Mouse (Mus musculus) midbrain, embryonic 11.5 days (tissue): ENCODE results near the gene Lmo2. TPM values are rescaled to one million over a fixed set of nuclear protein-coding genes. Genes with fewer than 3 reads are reported as not detected.

Experiments
- ATAC-seq: fragments of 200-750 bp; cut with Nextera tagmentation; 2 replicates; pipeline ENCODE4 v1.8.0; 2017; ENCODE audit warnings: moderate TSS enrichment, moderate library complexity; ENCODE audit not compliant: low FRiP score
- DNase-seq: peaks from one replicate; pipeline ENCODE4 v3.0.0; 2015; ENCODE audit warnings: low spot score; ENCODE audit errors: missing footprints
- H3K27ac ChIP-seq: fragments of 300-500 bp; sonication (generic); 2 replicates; pipeline ENCODE4 v1.5.1; 2014; ENCODE audit warnings: low read depth, low read length
- H3K27me3 ChIP-seq: fragments of 300-500 bp; sonication (generic); 2 replicates; pipeline ENCODE4 v1.6.1; 2014; ENCODE audit warnings: mild to moderate bottlenecking, low read length, moderate library complexity, mixed read lengths; ENCODE audit not compliant: control insufficient read depth, insufficient read depth
- H3K36me3 ChIP-seq: fragments of 300-500 bp; sonication (generic); 2 replicates; pipeline ENCODE4 v1.6.1; 2014; ENCODE audit warnings: mild to moderate bottlenecking, low read length, moderate library complexity, mixed read lengths; ENCODE audit not compliant: control insufficient read depth, insufficient read depth
- H3K4me1 ChIP-seq: fragments of 300-500 bp; sonication (generic); 2 replicates; pipeline ENCODE4 v1.6.1; 2014; ENCODE audit warnings: low read length; ENCODE audit not compliant: control insufficient read depth, insufficient read depth
- H3K4me2 ChIP-seq: fragments of 300-500 bp; sonication (generic); 2 replicates; pipeline ENCODE4 v1.6.1; 2014; ENCODE audit warnings: mild to moderate bottlenecking, moderate library complexity
- H3K4me3 ChIP-seq: fragments of 300-500 bp; sonication (generic); 2 replicates; pipeline ENCODE4 v1.5.1; 2014; ENCODE audit warnings: low read depth, low read length
- H3K9ac ChIP-seq: fragments of 300-500 bp; sonication (generic); 2 replicates; pipeline ENCODE4 v1.6.1; 2014; ENCODE audit warnings: low read length
- H3K9me3 ChIP-seq: fragments of 300-500 bp; sonication (generic); 2 replicates; pipeline ENCODE4 v1.6.1; 2016; ENCODE audit warnings: low read length; ENCODE audit not compliant: control insufficient read depth
- WGBS: fragments of 180-500 bp; shearing (Covaris S2); extraction: QIAGEN DNeasy Blood & Tissue Kit; methylation state at CpG from one replicate; pipeline ENCODE4 v1.1.7; 2014; 5-methylcytosine and 5-hydroxymethylcytosine counted together
- polyA plus RNA-seq: library from polyadenylated mRNA; unstranded; fragments of >200 nt; fragmentation: Nextera tagmentation; extraction: Ambion mirVana; gene quantifications from 2 replicates; pipeline ENCODE4 v1.2.1, GENCODE M21; 2014

Gene Lmo2
- polyA plus RNA-seq, 1 experiment from 2014 or later: 28.6 TPM

GRCm38 (mm10) chr2:103969437-103970040, 11.8 kb downstream of the Lmo2 start:
- DNase-seq: peak; percentile 96
- peak overlapping the region; percentile 84 for H3K9ac ChIP-seq
- peak overlapping the region; percentile 75 for H3K27ac ChIP-seq
- no peaks in the 10 kb centered on the region for H3K36me3 ChIP-seq
- no peaks in the 10 kb centered on the region for H3K9me3 ChIP-seq
- peak overlapping the region; percentile 74 for H3K4me3 ChIP-seq
- under 1% methylated on average over 40 of the region's 40 CpGs for WGBS
- peaks cover 4% of the 10 kb centered on the region for H3K4me1 ChIP-seq
- ATAC-seq: peak; percentile 82
- H3K4me2 ChIP-seq: peak overlapping the region; percentile 93
- peaks cover 13% of the 10 kb centered on the region for H3K27me3 ChIP-seq

GRCm38 (mm10) chr2:103970041-103970790, 12.4 kb downstream of the Lmo2 start:
- Histone ChIP-seq H3K27ac (peak overlapping the region; percentile 75), H3K4me3 (peak overlapping the region; percentile 74), H3K9ac (peak overlapping the region; percentile 84), H3K27me3 (peaks cover 13% of the 10 kb centered on the region), H3K36me3 (no peaks in the 10 kb centered on the region), H3K4me1 (peaks cover 4% of the 10 kb centered on the region), H3K9me3 (no peaks in the 10 kb centered on the region), H3K4me2 (peak overlapping the region; percentile 93)
- DNase-seq (peak; percentile 96), ATAC-seq (peak; percentile 76)
- under 1% methylated on average over 58 of the region's 79 CpGs for WGBS

- 2% methylated on average over 31 of the region's 32 CpGs for WGBS
- H3K27ac ChIP-seq: no peak overlapping the region; the same call in 1 of the 2 replicates
- ATAC-seq (peak; percentile 39; the same call in 1 of the 2 replicates), DNase-seq (no peak)
- H3K27me3 ChIP-seq: peaks cover 13% of the 10 kb centered on the region
- H3K4me3 ChIP-seq: peak overlapping the region; percentile 74
- H3K9ac ChIP-seq: peak overlapping the region; percentile 84
- H3K4me1 ChIP-seq: peaks cover 4% of the 10 kb centered on the region
- H3K4me2 ChIP-seq: peak overlapping the region; percentile 93
- H3K9me3 ChIP-seq: no peaks in the 10 kb centered on the region
- H3K36me3 ChIP-seq: no peaks in the 10 kb centered on the region
Measured at GRCm38 (mm10) chr2:103970791-103971649, 13.2 kb downstream of the Lmo2 start.

GRCm38 (mm10) chr2:103971838-103972237, 14.1 kb downstream of the Lmo2 start:
- ATAC-seq (no peak), DNase-seq (no peak)
- Histone ChIP-seq H3K4me1 (peaks cover 4% of the 10 kb centered on the region), H3K36me3 (no peaks in the 10 kb centered on the region), H3K4me2 (peak overlapping the region; percentile 93; the same call in 1 of the 2 replicates), H3K9me3 (no peaks in the 10 kb centered on the region), H3K27ac (no peak overlapping the region), H3K27me3 (peaks cover 13% of the 10 kb centered on the region), H3K9ac (no peak overlapping the region), H3K4me3 (no peak overlapping the region)
- 18% methylated on average over 3 of the region's 3 CpGs for WGBS

GRCm38 (mm10) chr2:103975904-103976303, 18.1 kb downstream of the Lmo2 start:
- H3K4me1 ChIP-seq: peaks cover 9% of the 10 kb centered on the region
- WGBS: 85% methylated on average over 7 of the region's 7 CpGs
- no peak overlapping the region for H3K27ac ChIP-seq
- no peaks in the 10 kb centered on the region for H3K36me3 ChIP-seq
- peaks cover 9% of the 10 kb centered on the region for H3K27me3 ChIP-seq
- DNase-seq (no peak), ATAC-seq (no peak)
- no peak overlapping the region for H3K4me3 ChIP-seq
- no peak overlapping the region for H3K9ac ChIP-seq
- no peaks in the 10 kb centered on the region for H3K9me3 ChIP-seq
- no peak overlapping the region for H3K4me2 ChIP-seq

GRCm38 (mm10) chr2:103977216-103977615, 19.4 kb downstream of the Lmo2 start:
- H3K27ac ChIP-seq: no peak overlapping the region
- H3K27me3 ChIP-seq: no peaks in the 10 kb centered on the region; the same call in 1 of the 2 replicates
- H3K4me1 ChIP-seq: peaks cover 9% of the 10 kb centered on the region
- 54% methylated on average over 8 of the region's 8 CpGs for WGBS
- no peak for ATAC-seq
- no peak overlapping the region for H3K9ac ChIP-seq
- DNase-seq: no peak
- no peaks in the 10 kb centered on the region for H3K36me3 ChIP-seq
- H3K4me2 ChIP-seq: no peak overlapping the region
- no peak overlapping the region for H3K4me3 ChIP-seq
- H3K9me3 ChIP-seq: no peaks in the 10 kb centered on the region

- Histone ChIP-seq H3K27me3 (no peaks in the 10 kb centered on the region; the same call in 1 of the 2 replicates), H3K36me3 (no peaks in the 10 kb centered on the region), H3K4me3 (no peak overlapping the region), H3K9me3 (no peaks in the 10 kb centered on the region), H3K27ac (no peak overlapping the region), H3K4me2 (no peak overlapping the region), H3K9ac (no peak overlapping the region), H3K4me1 (peaks cover 9% of the 10 kb centered on the region)
- WGBS: 31% methylated on average over 9 of the region's 9 CpGs
- no peak for DNase-seq
- ATAC-seq: no peak
Measured at GRCm38 (mm10) chr2:103977716-103978115, 19.9 kb downstream of the Lmo2 start.

GRCm38 (mm10) chr2:103982250-103982649, 24.5 kb downstream of the Lmo2 start:
- H3K27me3 ChIP-seq: no peaks in the 10 kb centered on the region
- H3K4me1 ChIP-seq: peaks cover 7% of the 10 kb centered on the region
- H3K9ac ChIP-seq: no peak overlapping the region
- H3K4me3 ChIP-seq: no peak overlapping the region
- DNase-seq: peak; percentile 97
- peak; percentile 77 for ATAC-seq
- H3K36me3 ChIP-seq: no peaks in the 10 kb centered on the region
- 8% methylated on average over 5 of the region's 5 CpGs for WGBS
- H3K4me2 ChIP-seq: no peak overlapping the region
- H3K9me3 ChIP-seq: no peaks in the 10 kb centered on the region
- no peak overlapping the region for H3K27ac ChIP-seq
